Mouse (Mus musculus) adrenal gland, adult (tissue): ENCODE measurements around the gene Pspn.

Experiments used
- DNase-seq, 2 experiments: peaks; one replicate each; pipeline ENCODE4 v3.0.0; 2022 to 2023; ENCODE audit warnings: low spot score in 1 of 2; ENCODE audit not compliant: inconsistent age in 2 of 2

The Pspn gene

DNA sequence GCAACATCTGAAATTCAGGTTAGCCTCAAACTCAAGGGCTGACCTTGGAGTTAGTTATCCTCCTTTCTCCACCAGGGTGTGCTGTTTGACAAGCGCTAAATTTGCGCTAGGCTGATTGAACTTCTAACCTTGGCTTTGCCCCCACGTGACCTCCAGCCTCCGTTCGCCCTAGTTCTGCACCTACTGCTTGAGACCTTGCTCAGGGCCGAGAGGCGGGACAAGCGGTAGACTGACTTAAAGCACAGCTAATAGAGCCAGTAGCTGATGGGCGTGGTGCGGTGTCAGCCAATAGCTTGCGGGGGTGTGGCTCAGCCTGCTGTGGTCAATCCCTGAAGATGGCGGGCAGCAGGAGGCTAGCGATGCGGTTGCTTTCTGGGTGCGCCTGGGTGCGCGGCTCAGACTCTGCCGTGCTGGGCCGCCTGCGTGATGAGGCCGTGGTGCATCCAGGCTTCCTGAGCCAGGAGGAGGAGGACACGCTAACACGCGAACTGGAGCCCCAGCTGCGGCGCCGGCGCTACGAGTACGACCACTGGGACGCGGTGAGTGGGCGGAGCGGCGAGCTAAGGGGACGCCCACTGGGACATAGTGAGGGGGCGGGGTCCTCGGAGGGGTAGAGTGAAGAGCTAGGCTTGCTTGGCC, 2.7 kb downstream of the Pspn start, which contains the start of gene Alkbh7:
TSS of gene Alkbh7 (plus strand) at position 311 of the 639 bp plus-strand sequence.
- peak; percentile 98 to 99 for DNase-seq

DNA sequence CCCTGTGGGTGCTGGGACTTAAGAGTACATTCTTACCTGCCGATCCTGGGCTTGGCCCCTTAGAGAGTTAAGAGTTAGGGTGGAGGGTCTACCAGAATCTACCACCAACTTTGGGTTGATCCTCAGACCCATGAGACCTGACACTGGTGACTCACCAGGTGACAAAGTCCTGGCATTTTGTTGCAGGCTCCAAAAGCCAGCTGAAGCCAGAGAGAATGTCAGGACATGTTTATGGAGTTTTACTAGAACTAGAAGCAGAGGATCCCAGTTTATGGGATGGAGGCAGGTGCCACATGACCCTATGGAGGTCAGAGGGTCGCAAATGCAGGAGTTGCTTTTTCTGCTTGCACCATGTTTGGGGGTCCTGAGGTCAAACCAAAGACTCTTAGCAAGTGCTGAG, 3.3 kb downstream of the Pspn start:
- peak in 1 of 2 experiments; percentile 81 for DNase-seq

DNA sequence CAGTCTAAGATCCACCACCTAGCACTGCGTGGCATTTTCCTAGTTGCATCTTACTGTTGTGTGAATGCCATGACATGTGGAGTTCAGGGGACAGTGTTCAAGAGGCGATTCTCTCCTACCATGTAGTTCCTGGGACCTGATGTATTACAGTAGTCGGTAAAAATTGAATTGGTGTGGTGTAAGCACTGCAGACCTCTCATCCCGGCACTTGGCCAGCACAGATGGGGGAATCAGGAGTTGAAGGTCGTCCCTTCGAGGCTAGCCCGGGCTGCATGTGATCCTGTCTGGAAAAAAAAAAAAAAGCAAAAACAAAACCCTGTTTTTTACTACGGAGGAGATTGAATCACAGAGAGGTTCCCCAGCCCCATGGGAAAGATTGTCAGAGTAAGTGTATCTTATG, 4.8 kb downstream of the Pspn start:
- DNase-seq: peak in 1 of 2 experiments; percentile 70

DNA sequence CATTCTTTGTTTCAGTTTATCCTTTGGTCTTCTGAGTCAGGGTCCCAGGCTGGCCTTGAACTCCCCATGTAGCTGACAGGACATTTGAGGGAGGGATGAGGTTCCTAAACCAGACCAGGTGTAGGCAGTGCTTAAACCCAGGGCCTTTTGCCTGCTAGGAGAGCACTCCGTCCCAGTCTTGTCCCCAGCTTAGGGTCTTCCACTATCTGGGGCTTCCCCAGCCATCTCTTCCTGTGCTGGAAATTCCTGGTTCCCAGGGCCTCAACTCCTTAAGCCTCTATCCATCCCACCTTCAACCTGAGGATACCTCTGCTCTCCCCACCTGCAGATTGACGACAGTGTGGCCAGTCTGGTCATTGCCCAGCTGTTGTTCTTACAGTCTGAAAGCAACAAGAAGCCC, 8.9 kb downstream of the Pspn start:
- DNase-seq: peak; percentile 17 to 40

DNA sequence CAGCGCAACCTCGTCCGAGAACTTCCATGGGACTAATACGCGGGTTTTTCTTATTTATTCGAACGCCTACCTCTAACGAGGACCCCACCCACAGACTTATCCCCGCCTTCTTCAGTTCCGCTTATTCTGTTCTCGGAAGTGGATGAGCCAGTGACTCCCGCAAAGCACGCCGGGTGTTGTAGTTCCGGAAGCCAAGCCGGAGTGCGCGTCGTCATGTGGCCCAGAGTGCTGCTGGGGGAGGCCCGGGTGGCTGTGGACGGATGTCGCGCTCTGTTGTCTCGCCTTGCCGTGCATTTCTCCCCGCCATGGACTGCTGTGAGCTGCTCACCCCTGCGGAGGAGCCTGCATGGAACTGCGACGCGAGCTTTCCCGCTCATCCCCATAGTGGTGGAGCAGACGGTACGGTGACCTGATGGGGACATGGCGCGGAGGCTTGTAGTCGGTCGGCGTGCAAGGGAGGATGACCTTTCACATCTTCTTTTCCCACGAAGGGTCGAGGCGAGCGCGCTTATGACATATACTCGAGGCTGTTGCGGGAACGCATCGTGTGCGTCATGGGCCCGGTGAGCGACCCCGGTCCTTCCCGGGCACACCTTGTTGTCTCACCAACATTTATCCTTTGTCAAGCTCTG, 9.6 kb downstream of the Pspn start, which contains the start of gene Clpp:
TSS of gene Clpp (plus strand) at position 191 of the 632 bp plus-strand sequence.
- DNase-seq: peak; percentile 95 to 98

DNA sequence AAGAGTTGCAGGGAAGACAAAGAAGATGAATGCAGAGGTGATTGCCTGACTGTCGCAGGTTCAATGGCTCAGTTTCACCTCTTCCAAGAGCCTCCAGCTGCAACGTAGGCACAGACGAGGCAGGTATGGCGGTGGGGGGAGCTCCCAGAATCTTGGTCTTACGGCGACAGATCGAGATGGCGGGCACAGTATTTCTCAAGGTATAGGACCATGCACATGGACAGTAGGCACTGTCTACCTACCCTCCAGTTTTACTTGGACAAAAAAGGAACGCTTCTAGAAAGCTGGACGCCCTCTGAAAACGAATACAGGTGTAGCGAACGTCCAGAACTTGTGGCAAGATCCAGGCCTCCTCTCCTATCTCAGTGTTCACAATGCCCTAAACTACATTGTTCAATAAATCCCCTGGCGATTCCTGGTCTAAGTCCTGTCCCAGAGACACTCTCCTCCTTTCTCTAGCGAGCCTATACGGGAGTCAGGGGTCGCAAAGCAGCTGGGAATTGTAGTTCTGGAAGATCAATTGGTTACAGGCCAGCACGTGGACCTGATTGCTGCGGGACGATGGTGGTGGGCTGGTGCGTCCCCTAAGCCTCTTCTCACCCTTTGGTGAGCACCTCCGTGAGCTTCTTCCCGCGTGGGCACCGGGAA, 10.2 kb downstream of the Pspn start:
- DNase-seq: peak in 1 of 2 experiments; percentile 41

DNA sequence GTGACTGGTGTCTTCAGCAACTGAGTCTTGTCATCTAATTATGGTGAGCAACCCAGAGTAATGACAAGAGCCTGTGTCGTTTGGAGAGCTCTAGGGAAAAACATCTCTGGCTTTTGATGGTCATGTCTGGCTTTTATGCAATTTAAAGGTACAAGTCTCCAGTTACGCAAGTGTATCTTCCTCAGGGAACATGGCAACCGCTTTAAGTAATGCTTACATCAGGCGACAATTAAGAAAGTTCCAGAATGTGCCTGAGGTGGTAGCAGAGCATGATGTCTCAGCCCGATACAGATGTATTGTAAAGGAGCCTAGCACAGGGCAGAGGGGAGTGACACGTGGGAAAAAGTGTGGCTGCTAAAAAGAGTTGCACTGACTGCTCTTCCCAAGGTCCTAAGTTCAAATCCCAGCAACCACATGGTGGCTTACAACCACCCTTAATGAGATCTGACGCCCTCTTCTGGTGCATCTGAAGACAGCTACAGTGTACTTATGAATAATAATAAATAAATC, 10.8 kb downstream of the Pspn start:
- DNase-seq: peak; percentile 16 to 45

DNA sequence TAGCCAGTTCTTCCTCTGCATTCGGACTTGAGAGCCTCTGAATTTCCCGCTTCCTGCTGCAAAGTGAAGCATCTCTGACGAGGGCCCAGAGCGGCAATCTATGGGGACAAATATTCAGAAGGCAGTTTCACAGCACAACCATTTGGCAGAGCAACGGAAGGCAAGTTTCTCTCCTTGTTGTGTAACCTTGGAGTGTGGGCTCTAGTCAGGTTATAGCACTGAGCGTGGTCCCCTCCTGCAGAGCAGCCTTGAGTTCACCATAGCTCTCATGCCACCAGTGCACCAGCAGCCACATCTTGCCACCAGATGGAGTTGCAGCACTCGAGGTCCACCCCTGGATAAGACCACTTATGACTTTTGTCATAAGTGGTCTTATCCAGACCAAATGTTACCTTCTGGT, 11.4 kb downstream of the Pspn start:
- peak in 1 of 2 experiments; percentile 13 for DNase-seq

DNA sequence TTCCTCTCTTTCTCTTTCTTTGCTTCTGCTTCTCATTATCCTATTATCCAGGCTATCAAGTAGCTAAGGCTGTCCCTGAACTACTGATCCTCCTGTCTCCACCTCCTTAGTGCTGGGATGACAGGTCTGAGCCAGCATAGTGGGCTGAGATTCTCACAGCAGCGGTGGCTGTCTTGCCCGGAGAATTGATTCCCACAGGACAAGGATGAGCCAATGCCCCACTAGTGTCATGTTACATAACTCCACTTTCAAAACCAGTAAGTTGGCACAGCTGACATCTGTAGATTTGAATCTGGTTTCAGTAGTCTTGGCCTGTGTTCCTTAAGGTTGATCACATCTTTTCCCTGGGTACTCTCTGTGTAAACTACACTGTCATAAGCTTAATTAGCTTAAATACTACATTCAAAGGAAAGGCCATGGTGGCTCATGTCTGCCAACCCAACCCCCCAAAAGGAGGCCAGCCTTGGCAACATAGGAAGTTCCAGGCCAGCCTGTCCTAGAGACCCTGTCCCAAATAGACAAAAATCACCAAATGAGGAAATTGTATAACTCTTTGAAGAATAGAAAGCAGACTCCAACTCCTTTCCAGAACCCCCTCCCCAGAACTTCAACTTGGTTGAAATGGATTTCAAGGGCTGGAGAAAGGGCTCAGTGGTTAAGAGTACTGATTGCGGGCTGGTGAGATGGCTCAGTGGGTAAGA, 13.6 kb downstream of the Pspn start:
- DNase-seq: peak; percentile 1 to 60

DNA sequence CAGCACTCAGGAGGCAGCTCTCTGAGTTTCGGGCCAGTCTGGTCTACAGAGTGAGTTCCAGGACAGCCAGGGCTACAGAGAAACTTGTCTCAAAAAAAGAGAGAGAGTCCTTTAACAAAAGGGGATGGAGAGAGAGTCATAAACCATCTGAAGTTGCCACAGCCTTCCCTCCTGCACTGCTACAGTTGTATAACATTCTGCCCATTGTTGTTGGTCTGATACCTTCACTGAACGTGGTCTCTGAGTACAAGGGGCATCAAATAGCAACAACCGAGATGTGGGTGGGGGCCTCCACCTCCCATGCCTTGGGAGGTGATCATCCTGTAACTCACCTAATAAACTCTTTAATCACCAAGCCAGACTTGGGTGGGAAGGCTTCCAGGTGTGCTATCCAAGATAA, 14.2 kb downstream of the Pspn start:
- no peak for DNase-seq

DNA sequence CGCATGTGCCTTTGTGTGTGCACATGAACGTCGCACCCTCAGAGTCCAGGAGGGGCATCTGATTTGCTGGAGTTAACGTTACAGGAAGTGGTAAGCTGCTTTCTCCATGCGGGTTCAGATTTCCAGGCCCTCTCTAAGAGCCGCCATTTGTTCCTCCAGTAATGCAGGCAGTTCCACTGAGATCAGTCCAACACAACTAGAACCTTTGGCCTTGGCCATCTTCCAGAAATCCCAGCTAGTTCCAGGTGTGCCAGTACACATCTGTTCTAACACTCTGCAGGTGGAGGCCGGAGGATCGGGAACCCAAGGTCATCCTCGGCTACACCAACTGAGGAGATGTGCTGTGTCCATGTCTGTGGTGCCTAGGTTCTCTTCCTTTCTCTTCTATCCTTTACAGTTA, 14.9 kb downstream of the Pspn start:
- no peak for DNase-seq

DNA sequence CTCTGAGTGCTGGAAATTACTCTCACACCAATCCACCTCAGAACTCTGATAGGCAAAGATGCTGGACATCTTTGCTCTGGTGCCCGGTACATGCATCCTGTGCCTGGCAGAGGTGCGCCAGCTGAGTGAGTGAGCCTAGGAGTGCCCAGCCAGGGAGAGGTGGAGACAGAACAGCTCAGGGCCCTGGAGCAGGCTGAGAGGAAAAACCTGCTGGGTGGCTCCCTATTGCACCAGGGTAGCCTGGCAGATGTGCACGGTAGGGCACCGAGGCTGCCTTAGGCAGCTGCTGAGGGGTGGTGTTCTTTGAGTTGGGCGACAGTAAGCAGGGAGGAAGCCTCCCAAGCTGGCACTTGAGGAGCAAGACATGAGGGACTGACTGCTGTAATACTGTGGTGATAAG, 17.8 kb downstream of the Pspn start, which contains the start of gene Acer1:
TSS of gene Acer1 (minus strand) at position 114 of the 400 bp plus-strand sequence.
- DNase-seq: no peak

DNA sequence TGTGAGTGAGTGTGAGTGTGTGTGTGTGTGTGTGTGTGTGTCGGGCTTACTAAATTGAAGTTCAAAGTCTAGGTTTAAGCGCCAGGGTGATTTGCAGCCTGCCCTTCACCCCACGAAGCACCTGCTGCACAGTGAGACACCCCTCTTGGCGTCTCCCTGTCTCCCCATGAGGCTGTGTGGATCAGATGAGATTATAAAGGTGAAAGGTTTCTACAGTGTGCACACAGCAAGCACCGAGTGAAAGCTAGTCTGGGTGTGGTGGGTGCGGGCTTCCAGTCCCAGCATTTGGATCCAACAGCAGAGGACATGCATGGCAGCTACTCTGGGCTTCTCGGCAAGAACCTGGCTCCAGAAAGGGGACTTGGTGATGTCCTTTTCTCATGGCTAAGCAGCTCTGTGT, 18.8 kb downstream of the Pspn start:
- DNase-seq: no peak

DNA sequence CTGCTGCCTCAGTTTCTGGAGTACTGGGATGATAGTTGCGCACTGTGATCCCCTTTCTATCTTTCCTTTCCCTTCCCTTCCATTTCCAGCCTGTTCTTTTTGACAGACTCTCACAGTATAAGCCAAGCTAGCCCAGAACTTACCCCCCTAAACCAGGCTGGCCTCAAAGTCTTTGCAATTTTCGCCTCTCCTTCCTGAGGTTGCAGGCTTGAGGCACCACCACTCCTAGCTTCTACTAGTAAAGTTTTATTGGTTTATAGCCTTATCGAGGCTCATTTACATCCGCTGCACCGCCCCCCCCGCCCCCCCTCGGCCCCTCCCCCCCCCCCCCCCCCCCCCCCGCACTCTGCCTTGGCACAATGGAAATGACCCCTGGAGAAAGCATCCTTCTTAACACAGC, 20.3 kb downstream of the Pspn start:
- DNase-seq: no peak

DNA sequence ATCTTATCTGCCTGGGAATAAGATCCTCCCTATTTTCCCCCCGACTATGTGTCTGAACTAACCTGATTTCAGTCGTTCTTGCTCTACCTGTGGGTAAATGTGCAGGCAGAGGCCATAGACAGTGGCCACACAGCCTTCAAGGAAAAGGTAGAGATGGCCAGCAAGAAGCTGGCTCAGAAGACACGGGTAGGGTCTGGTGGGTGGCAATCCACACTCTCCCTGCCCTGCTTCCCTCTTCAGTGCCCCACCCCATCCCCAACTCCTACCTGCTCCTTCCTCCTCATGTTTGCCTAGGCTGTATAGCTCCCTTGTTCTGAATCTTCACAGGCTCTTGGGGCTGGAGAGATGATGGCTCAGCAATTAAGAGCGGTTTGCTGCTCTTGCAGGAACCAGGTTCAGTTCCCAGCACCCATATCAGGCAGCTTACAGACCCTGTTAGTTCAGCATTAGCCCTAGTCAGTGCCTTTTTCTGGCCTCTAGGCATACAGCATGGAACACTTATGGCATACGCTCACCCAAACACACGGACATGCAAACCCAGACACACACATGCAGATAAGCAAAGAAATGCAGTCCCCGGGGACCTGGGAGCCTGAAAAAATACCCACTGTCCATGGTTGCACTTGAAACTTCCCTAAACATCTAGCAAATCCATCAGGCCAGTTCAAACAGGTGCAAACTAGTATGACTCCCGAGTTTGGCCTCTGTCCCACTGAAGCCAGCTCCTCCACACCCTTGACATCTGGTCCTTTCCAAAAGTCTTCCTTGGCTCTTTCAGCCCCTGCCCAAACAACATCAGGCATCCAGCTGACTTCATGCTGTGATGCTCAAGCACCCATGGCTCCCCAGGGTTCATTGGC, 23.1 kb downstream of the Pspn start:
- DNase-seq: no peak

DNA sequence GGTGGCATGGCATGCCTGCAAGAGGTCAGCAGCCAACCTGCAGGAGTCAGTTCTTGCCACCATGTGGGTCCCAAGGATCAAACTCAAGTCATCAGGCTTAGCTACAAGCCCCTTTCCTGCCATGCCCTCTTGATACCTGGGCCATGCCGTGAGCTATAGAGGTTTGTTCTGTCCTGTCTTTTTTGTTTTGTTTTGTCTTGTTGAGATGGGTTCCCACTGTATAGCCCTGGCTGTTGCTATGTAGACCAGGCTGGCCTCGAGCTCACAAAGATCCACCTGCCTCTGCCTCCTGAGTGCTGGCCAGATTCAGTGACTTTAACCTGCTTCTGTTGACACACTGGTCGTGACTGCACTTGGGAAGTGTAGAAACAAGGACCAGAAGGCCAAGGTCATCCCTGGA, 24.4 kb downstream of the Pspn start:
- no peak for DNase-seq

DNA sequence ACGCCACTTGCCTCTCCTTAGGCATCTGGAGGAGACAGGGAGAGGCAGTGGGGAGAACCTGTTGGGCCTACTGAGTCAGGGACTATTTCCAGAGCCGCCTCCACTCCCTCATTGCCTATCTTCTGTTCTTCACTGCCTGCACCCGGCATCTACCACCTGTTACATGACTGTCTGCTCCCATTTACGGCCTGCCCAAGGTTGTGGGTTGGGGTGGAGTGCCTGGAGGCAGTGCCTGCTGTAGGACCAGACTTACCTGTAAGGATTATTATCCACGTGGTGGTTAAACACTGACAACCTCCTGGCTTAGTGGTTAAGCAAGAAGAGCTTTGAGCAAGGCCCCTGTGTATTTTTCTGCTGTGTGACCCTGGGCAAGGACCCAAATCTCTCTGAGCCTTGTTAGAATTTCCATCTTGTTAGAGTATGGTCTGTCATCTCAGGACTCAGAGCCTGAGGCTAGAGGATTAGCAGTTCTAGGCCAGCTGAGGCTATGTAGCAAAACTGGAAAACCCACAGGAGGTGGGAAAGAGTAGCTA, 25.0 kb downstream of the Pspn start:
- DNase-seq: peak in 1 of 2 experiments; percentile 75

DNA sequence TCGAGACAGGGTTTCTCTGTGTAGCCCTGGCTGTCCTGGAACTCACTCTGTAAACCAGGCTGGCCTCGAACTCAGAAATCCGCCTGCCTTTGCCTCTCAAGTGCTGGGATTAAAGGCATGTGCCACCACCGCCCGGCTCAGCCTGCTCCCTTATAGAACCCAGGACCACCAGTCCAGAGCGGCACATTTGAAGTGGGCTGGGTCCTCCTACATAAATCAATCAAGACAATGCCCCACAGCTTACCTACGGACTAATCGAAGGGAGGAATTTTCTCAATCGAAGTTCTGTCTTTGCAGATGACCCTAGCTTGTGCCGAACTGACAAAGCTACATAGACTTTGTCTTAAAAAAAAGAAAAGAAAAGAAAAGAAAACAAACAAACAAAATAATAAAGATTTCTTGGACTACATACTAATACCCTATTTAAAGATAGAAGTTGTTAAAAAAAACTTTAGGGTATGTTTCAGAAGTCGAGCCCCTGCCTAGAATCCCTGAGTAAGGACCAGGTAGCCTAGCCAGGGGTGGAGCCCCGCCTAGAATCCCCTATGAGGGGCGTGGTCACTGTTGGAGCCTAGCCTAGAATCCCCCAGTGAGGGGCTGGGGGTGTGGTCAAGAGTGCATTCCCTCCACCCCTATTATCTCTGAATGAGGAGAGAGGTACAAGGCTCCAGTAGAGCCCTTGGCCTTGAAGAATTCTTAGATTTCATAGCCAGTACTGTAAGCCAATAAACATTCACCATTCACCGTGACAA, 25.7 kb downstream of the Pspn start:
- DNase-seq: no peak

DNA sequence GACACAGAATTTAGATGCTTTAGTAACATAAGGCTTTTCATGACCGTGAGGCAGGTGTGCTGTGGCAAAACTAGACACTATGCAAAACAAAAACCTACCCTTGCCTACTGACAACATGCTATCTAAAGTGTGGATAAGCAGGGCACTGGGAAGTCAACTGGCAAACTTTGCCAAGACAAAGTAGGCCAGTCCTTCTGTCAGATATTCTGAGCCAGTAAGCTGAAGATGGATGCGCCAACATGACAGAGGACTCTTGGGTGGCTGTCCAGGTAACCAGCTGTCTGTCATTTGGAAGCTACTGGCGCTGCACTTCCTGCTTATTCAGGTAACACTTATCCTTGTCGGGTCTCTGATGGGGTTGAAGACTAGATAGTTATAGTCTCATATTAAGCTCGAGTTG, 29.7 kb downstream of the Pspn start:
- no peak for DNase-seq
